Mouse (Mus musculus): ENCODE results near the gene Nfasc.

The Nfasc gene

GRCm38 (mm10) chr1:132650680-132651079 is 90.9 kb downstream of the Nfasc start:
- in situ Hi-C loops (cut with MboI, MseI): no loop called here

- in situ Hi-C loops (cut with MboI, MseI): no loop called here
These were observed 93.6 kb downstream of the Nfasc start for GRCm38 (mm10) chr1:132647958-132648357.

GRCm38 (mm10) chr1:132641049-132641795 is 100.4 kb downstream of the Nfasc start:
- in situ Hi-C loops (cut with MboI, MseI): no loop called here

GRCm38 (mm10) chr1:132640256-132640655 is 101.3 kb downstream of the Nfasc start:
- in situ Hi-C loops (cut with MboI, MseI): no loop called here

- in situ Hi-C loops (cut with MboI, MseI): no loop called here
These were observed 104.3 kb downstream of the Nfasc start for GRCm38 (mm10) chr1:132637346-132637745.

- in situ Hi-C loops (cut with MboI, MseI): no loop called here
These were observed 111.8 kb downstream of the Nfasc start for GRCm38 (mm10) chr1:132629611-132630370.

- in situ Hi-C loops (cut with MboI, MseI): no loop called here
These were observed 113.0 kb downstream of the Nfasc start for GRCm38 (mm10) chr1:132628599-132628998.

- in situ Hi-C loops (cut with MboI, MseI): no loop called here
These were observed 113.4 kb downstream of the Nfasc start for GRCm38 (mm10) chr1:132628183-132628582.

GRCm38 (mm10) chr1:132626125-132626756 is 115.4 kb downstream of the Nfasc start:
- in situ Hi-C loops (cut with MboI, MseI): no loop called here

GRCm38 (mm10) chr1:132625034-132625433 is 116.6 kb downstream of the Nfasc start:
- in situ Hi-C loops (cut with MboI, MseI): no loop called here

- in situ Hi-C loops (cut with MboI, MseI): no loop called here
These were observed 117.1 kb downstream of the Nfasc start for GRCm38 (mm10) chr1:132624466-132624865.

- in situ Hi-C loops (cut with MboI, MseI): no loop called here
These were observed 117.8 kb downstream of the Nfasc start for GRCm38 (mm10) chr1:132623641-132624336.

GRCm38 (mm10) chr1:132612066-132612465 is 129.5 kb downstream of the Nfasc start:
- in situ Hi-C loops (cut with MboI, MseI): no loop called here

- in situ Hi-C loops (cut with MboI, MseI): no loop called here
These were observed 132.5 kb downstream of the Nfasc start for GRCm38 (mm10) chr1:132609048-132609634.

- in situ Hi-C loops (cut with MboI, MseI): no loop called here
These were observed 139.4 kb downstream of the Nfasc start for GRCm38 (mm10) chr1:132602161-132602560.

- in situ Hi-C loops (cut with MboI, MseI): no loop called here
These were observed 143.6 kb downstream of the Nfasc start for GRCm38 (mm10) chr1:132598024-132598423.

- in situ Hi-C loops (cut with MboI, MseI): no loop called here
These were observed 145.9 kb downstream of the Nfasc start for GRCm38 (mm10) chr1:132595741-132596140.

- in situ Hi-C loops (cut with MboI, MseI): loop anchor here (5.0 kb wide), 1 partner anchor 67 kb away; no protein-coding TSS in a partner anchor
These were observed 147.0 kb downstream of the Nfasc start for GRCm38 (mm10) chr1:132594587-132594986.

- in situ Hi-C loops (cut with MboI, MseI): loop anchor here (5.0 kb wide), 1 partner anchor 65 kb away; no protein-coding TSS in a partner anchor
These were observed 149.5 kb downstream of the Nfasc start for GRCm38 (mm10) chr1:132592145-132592544.

GRCm38 (mm10) chr1:132591399-132591930 is 150.1 kb downstream of the Nfasc start:
- in situ Hi-C loops (cut with MboI, MseI): loop anchor here (5.0 kb wide), 1 partner anchor 64 kb away; no protein-coding TSS in a partner anchor

GRCm38 (mm10) chr1:132586679-132587201 is 154.9 kb downstream of the Nfasc start:
- in situ Hi-C loops (cut with MboI, MseI): no loop called here

All from regulatory T cell (primary cell).